Mouse (Mus musculus): ENCODE results near the gene Zmynd10. TPM values are rescaled to one million over a fixed set of nuclear protein-coding genes. Genes with fewer than 3 reads are reported as not detected.
A peak's percentile ranks its signal among the peaks of the same experiment; 100 is the strongest.

The Zmynd10 gene
- polyA plus RNA-seq, 1 experiment from 2014 or later = 0.22 TPM

- Histone ChIP-seq H3K27ac (ENCODE audit: poor library complexity, severe bottlenecking) (no peak overlapping the region), H3K4me3 (no peak overlapping the region), H3K9ac (no peak overlapping the region), H3K4me1 (replicated peaks) (peaks cover 55% of the 10 kb centered on the region), H3K4me2 (no peak overlapping the region), H3K27me3 (replicated peaks) (peaks cover 12% of the 10 kb centered on the region), H3K9me3 (replicated peaks) (no peaks in the 10 kb centered on the region), H3K36me3 (peaks cover 54% of the 10 kb centered on the region)
- WGBS = 76% methylated on average over 8 of the region's 8 CpGs
- ATAC-seq (ENCODE audit: insufficient number of reproducible peaks, low FRiP score) = no peak
Observed at GRCm38 (mm10) chr9:107594281-107595062, 47.4 kb downstream of the Zmynd10 start.

DNA sequence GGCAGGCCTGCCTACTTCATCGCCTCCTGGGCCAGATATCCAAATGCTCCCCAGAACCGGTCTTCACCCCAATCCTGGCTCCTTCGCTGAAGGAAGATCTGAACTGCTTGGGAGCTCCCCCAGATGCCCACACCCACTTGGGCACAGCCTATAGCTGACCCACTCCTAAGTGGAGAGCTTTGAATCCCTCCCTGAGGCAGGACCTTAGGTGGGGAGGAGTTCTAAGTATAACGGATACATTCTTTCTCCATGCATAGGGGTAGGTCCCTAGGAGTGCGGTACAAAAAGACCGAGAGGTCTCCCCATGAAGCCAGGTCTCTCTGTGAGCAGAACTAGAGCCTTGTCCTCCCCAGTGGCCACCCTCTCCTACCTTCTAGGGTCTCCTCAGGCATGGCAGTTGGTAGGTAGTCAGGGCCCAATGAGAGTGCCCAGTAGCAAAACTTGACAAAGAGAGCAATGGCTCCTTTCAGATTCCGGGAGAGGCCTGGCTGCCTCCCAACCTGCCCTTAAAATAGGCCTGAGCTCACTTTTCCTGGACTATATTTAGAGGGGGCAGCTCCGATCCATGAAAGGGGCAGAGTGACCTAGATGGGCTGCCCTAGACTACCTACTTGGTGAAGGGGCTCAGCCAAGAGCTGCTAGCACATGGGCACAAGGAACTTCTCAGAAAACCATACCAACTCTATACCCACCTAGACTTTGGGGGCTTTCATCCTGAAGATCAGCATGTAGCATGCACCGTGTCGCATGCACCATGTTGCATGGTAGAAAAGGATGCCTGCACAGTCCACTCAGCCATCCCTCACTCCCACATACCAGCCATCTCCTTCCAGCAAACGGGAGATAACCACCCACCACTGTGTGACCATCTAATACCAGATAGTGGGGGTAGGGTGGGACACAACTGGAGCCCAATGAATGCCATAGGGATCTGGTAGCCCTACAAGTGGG, 49.8 kb downstream of the Zmynd10 start:
- Histone ChIP-seq H3K27ac (ENCODE audit: poor library complexity, severe bottlenecking) (peak overlapping the region; percentile 97), H3K9me3 (replicated peaks) (no peaks in the 10 kb centered on the region), H3K9ac (peak overlapping the region; percentile 67), H3K4me2 (peak overlapping the region; percentile 64), H3K36me3 (peaks cover 30% of the 10 kb centered on the region), H3K4me1 (replicated peaks) (peaks cover 39% of the 10 kb centered on the region), H3K4me3 (peak overlapping the region; percentile 37), H3K27me3 (replicated peaks) (peaks cover 35% of the 10 kb centered on the region)
- 0 out of 2 replicates have a peak, but pooled peaks have one; percentile 27 for ATAC-seq (ENCODE audit: insufficient number of reproducible peaks, low FRiP score)
- 64% methylated on average over 11 of the region's 11 CpGs for WGBS

DNA sequence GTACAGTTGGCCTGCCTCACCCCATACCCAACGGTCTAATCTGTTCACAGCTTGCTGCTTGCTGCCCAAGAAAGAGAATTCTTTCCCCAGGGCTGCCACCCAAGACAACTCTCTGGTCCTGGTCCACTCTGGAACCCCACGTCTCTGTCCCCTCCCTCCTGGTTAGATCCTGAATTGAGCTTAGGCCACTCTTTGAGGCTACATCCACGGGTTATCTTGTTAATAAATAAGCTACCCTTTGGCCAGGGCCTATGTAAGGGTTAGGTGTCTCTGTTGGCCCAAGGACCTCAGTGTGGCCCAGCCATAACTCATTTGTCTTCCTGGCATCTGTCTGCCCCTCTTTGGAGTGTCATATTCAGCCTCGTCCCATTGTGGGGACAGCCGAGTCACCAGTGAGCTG, 51.3 kb downstream of the Zmynd10 start:
- H3K9me3 ChIP-seq (replicated peaks) = no peaks in the 10 kb centered on the region
- H3K9ac ChIP-seq = no peak overlapping the region
- H3K27me3 ChIP-seq (replicated peaks) = peaks cover 35% of the 10 kb centered on the region
- H3K4me2 ChIP-seq = no peak overlapping the region
- H3K4me3 ChIP-seq = no peak overlapping the region
- H3K4me1 ChIP-seq (replicated peaks) = peaks cover 32% of the 10 kb centered on the region
- no peak overlapping the region for H3K27ac ChIP-seq (ENCODE audit: poor library complexity, severe bottlenecking)
- H3K36me3 ChIP-seq = peaks cover 15% of the 10 kb centered on the region
- WGBS = 81% methylated on average over 5 of the region's 5 CpGs
- ATAC-seq (ENCODE audit: insufficient number of reproducible peaks, low FRiP score) = no peak

GRCm38 (mm10) chr9:107599433-107599832, 52.3 kb downstream of the Zmynd10 start:
- peaks cover 8% of the 10 kb centered on the region; the same call in 1 of the 2 replicates for H3K36me3 ChIP-seq
- H3K27me3 ChIP-seq (replicated peaks) = peaks cover 40% of the 10 kb centered on the region
- no peak for ATAC-seq (ENCODE audit: insufficient number of reproducible peaks, low FRiP score)
- H3K9ac ChIP-seq = no peak overlapping the region
- WGBS = 77% methylated on average over 9 of the region's 9 CpGs
- peaks cover 36% of the 10 kb centered on the region for H3K4me1 ChIP-seq (replicated peaks)
- H3K4me3 ChIP-seq = no peak overlapping the region
- H3K27ac ChIP-seq (ENCODE audit: poor library complexity, severe bottlenecking) = no peak overlapping the region
- H3K4me2 ChIP-seq = no peak overlapping the region
- no peaks in the 10 kb centered on the region for H3K9me3 ChIP-seq (replicated peaks)

DNA sequence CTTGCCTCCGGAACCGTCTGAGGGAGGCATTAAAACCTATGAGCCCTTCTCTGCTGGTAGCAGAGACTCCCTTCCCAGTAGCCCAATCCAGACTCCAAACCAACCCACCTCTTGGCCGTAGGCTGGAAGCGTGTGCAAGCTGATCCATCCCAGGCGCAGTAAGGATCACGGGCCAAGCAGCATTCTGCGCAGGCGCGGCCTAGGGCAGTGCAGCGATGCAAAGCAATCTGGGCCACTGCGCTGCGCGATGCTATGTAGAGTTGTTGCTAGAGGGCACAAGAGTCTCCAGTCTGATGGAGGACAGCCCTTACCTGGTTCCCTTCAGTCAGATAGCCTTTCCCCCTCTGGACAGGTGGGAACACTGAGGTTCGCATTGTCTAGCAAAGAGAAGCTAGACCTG, 52.7 kb downstream of the Zmynd10 start:
- no peaks in the 10 kb centered on the region for H3K9me3 ChIP-seq (replicated peaks)
- WGBS = 52% methylated on average over 14 of the region's 14 CpGs
- no peak for ATAC-seq (ENCODE audit: insufficient number of reproducible peaks, low FRiP score)
- H3K27me3 ChIP-seq (replicated peaks) = peaks cover 40% of the 10 kb centered on the region
- peaks cover 4% of the 10 kb centered on the region; the same call in 1 of the 2 replicates for H3K36me3 ChIP-seq
- H3K4me2 ChIP-seq = no peak overlapping the region
- H3K27ac ChIP-seq (ENCODE audit: poor library complexity, severe bottlenecking) = no peak overlapping the region
- H3K9ac ChIP-seq = no peak overlapping the region
- H3K4me3 ChIP-seq = no peak overlapping the region
- H3K4me1 ChIP-seq (replicated peaks) = peaks cover 40% of the 10 kb centered on the region

GRCm38 (mm10) chr9:107600745-107601144, 53.6 kb downstream of the Zmynd10 start:
- Histone ChIP-seq H3K4me3 (no peak overlapping the region), H3K9ac (no peak overlapping the region), H3K4me2 (no peak overlapping the region), H3K4me1 (replicated peaks) (peaks cover 47% of the 10 kb centered on the region), H3K9me3 (replicated peaks) (no peaks in the 10 kb centered on the region), H3K27ac (ENCODE audit: poor library complexity, severe bottlenecking) (no peak overlapping the region), H3K27me3 (replicated peaks) (peaks cover 45% of the 10 kb centered on the region), H3K36me3 (0 out of 2 replicates have a peak, but pooled peaks cover 3% of the 10 kb centered on the region)
- WGBS = 78% methylated on average over 12 of the region's 12 CpGs
- ATAC-seq (ENCODE audit: insufficient number of reproducible peaks, low FRiP score) = no peak

Other genes with a start within 250 kb of the Zmynd10 start
- gene Hemk1, start 208.9 kb upstream of the Zmynd10 start, polyA plus RNA-seq (2016; fragmentation: Nextera tagmentation; extraction: Ambion mirVana) = 11.4 and 13.4 TPM in 2 replicates
- 0.55 and 1.1 TPM in 2 replicates for gene 6430571L13Rik, start 206.7 kb upstream of the Zmynd10 start, polyA plus RNA-seq (2016; fragmentation: Nextera tagmentation; extraction: Ambion mirVana)
- 5.9 and 6.2 TPM in 2 replicates for gene Cacna2d2, start 147.7 kb upstream of the Zmynd10 start, polyA plus RNA-seq (2016; fragmentation: Nextera tagmentation; extraction: Ambion mirVana)
- 37.5 and 41.2 TPM in 2 replicates for gene Tmem115, start 13.4 kb upstream of the Zmynd10 start, polyA plus RNA-seq (2016; fragmentation: Nextera tagmentation; extraction: Ambion mirVana)
- 16.6 and 18.4 TPM in 2 replicates for gene Cyb561d2, start 5.1 kb upstream of the Zmynd10 start, polyA plus RNA-seq (2016; fragmentation: Nextera tagmentation; extraction: Ambion mirVana)
- gene Nprl2, start 5.1 kb upstream of the Zmynd10 start, polyA plus RNA-seq (2016; fragmentation: Nextera tagmentation; extraction: Ambion mirVana) = 24.4 and 25.1 TPM in 2 replicates
- gene Rassf1, start 4.3 kb downstream of the Zmynd10 start, polyA plus RNA-seq (2016; fragmentation: Nextera tagmentation; extraction: Ambion mirVana) = 48.2 and 49.0 TPM in 2 replicates
- 60.1 and 61.4 TPM in 2 replicates for gene Tusc2, start 16.0 kb downstream of the Zmynd10 start, polyA plus RNA-seq (2016; fragmentation: Nextera tagmentation; extraction: Ambion mirVana)
- gene Hyal2, start 20.6 kb downstream of the Zmynd10 start, polyA plus RNA-seq (2016; fragmentation: Nextera tagmentation; extraction: Ambion mirVana) = 103 and 106 TPM in 2 replicates
- 5.5 and 5.7 TPM in 2 replicates for gene Hyal1, start 29.6 kb downstream of the Zmynd10 start, polyA plus RNA-seq (2016; fragmentation: Nextera tagmentation; extraction: Ambion mirVana)
- 10.2 and 12.6 TPM in 2 replicates for gene Naa80, start 31.6 kb downstream of the Zmynd10 start, polyA plus RNA-seq (2016; fragmentation: Nextera tagmentation; extraction: Ambion mirVana)
- 0.49 and 0.64 TPM in 2 replicates for gene Hyal3, start 33.5 kb downstream of the Zmynd10 start, polyA plus RNA-seq (2016; fragmentation: Nextera tagmentation; extraction: Ambion mirVana)
- gene Ifrd2, start 40.3 kb downstream of the Zmynd10 start, polyA plus RNA-seq (2016; fragmentation: Nextera tagmentation; extraction: Ambion mirVana) = 34.0 and 35.5 TPM in 2 replicates
- gene Sema3b, start 61.9 kb downstream of the Zmynd10 start, polyA plus RNA-seq (2016; fragmentation: Nextera tagmentation; extraction: Ambion mirVana) = 10.7 and 11.2 TPM in 2 replicates
- gene Gnai2, start 88.1 kb downstream of the Zmynd10 start, polyA plus RNA-seq (2016; fragmentation: Nextera tagmentation; extraction: Ambion mirVana) = 404 and 442 TPM in 2 replicates
- 2.9 and 3.2 TPM in 2 replicates for gene Slc38a3, start 122.2 kb downstream of the Zmynd10 start, polyA plus RNA-seq (2016; fragmentation: Nextera tagmentation; extraction: Ambion mirVana)
- gene Gnat1, start 132.4 kb downstream of the Zmynd10 start, polyA plus RNA-seq (2016; fragmentation: Nextera tagmentation; extraction: Ambion mirVana) = 0.97 and 1.2 TPM in 2 replicates
- 8.1 and 8.4 TPM in 2 replicates for gene Sema3f, start 163.2 kb downstream of the Zmynd10 start, polyA plus RNA-seq (2016; fragmentation: Nextera tagmentation; extraction: Ambion mirVana)
- gene Rbm5, start 223.7 kb downstream of the Zmynd10 start, polyA plus RNA-seq (2016; fragmentation: Nextera tagmentation; extraction: Ambion mirVana) = 127 and 137 TPM in 2 replicates